Mouse (Mus musculus) kidney, adult 2 months (tissue): ENCODE results near the gene Bcr.

Experiments
- CTCF ChIP-seq: fragments of 200-500 bp; conservative IDR thresholded peaks from 2 replicates; pipeline ENCODE4 v1.5.1; 2011; ENCODE audit warnings: low read depth, mild to moderate bottlenecking, control low read depth, low read length, moderate library complexity, mixed read lengths; ENCODE audit not compliant: insufficient read depth, insufficient read length
- POLR2A ChIP-seq: fragments of 200-500 bp; IDR thresholded peaks from one replicate; pipeline ENCODE4 v1.6.1; 2011; ENCODE audit warnings: low read depth, low read length, control low read depth

DNA sequence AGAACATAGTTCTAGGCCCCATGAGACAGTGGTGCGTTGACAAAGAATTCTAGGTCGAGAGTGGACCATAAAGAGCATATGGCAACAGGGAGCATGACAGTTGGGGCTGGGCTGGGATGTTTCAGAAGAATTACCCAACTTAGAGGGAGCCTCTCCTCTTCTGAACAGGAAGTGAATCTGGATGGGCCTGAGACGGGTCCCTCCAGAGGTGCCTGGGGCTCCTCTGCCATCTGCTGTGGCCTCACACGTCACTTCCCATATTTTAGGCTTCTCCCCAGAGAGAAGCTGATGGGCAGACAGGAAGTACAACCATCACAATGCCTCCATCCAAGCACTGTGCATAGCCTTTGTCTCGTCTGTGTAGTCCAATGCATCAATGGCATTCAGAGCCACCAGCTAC lies 4.7 kb upstream of the Bcr start:
- TF ChIP-seq CTCF (no peak), POLR2A (no peak)
